Mouse (Mus musculus): ENCODE results near the gene Peli2. TPM values are rescaled to one million over a fixed set of nuclear protein-coding genes. Genes with fewer than 3 reads are reported as not detected.

Gene Peli2
- polyA plus RNA-seq, 1 experiment = 8.8 TPM

DNA sequence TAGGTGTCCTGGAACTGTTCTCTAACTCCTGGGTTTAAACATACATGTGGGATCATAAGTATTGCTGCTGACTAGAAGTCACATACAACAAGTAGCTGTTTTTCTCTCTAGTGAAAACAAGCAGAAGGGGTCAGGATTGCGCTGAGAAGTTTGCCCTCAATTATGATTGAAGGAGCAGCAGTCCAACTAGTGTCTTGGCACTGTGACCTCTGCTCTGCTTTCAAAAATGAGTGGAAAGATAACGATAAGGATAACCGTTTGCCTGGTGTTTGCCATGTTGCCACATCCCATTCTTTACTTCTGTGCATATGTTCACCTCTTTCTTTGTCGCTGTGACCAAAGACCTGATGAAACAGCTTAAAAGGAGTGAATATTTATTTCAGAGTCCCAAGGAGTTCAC, 167.0 kb downstream of the Peli2 start:
- Histone ChIP-seq H3K4me1 (ENCODE audit: control insufficient read depth, insufficient read depth, low read length) (no peaks in the 10 kb centered on the region), H3K4me3 (replicated peaks; ENCODE audit: control insufficient read depth, low read depth, low read length) (no peak overlapping the region), H3K27ac (ENCODE audit: control insufficient read depth, insufficient read depth, low read depth, low read length, poor library complexity) (no peak overlapping the region)
- TF ChIP-seq POLR2A (IDR thresholded peaks at IDR 0.05; ENCODE audit: borderline replicate concordance, control insufficient read depth, low read depth, low read length) (no peak), CTCF (IDR thresholded peaks at IDR 0.05; ENCODE audit: control insufficient read depth, insufficient read depth, low read length) (no peak)
- WGBS = 82% methylated on average over 4 of the region's 4 CpGs

GRCm38 (mm10) chr14:48288600-48288999, 168.0 kb downstream of the Peli2 start:
- H3K4me3 ChIP-seq (replicated peaks; ENCODE audit: control insufficient read depth, low read depth, low read length) = no peak overlapping the region
- no peak for TF ChIP-seq POLR2A (IDR thresholded peaks at IDR 0.05; ENCODE audit: borderline replicate concordance, control insufficient read depth, low read depth, low read length)
- TF ChIP-seq CTCF (IDR thresholded peaks at IDR 0.05; ENCODE audit: control insufficient read depth, insufficient read depth, low read length) = no peak
- H3K27ac ChIP-seq (ENCODE audit: control insufficient read depth, insufficient read depth, low read depth, low read length, poor library complexity) = no peak overlapping the region
- WGBS = 71% methylated on average over 2 of the region's 2 CpGs
- H3K4me1 ChIP-seq (ENCODE audit: control insufficient read depth, insufficient read depth, low read length) = no peaks in the 10 kb centered on the region

GRCm38 (mm10) chr14:48289602-48290599, 169.3 kb downstream of the Peli2 start:
- TF ChIP-seq CTCF (IDR thresholded peaks at IDR 0.05; ENCODE audit: control insufficient read depth, insufficient read depth, low read length) (no peak), POLR2A (IDR thresholded peaks at IDR 0.05; ENCODE audit: borderline replicate concordance, control insufficient read depth, low read depth, low read length) (no peak)
- no peak overlapping the region for H3K4me3 ChIP-seq (replicated peaks; ENCODE audit: control insufficient read depth, low read depth, low read length)
- no peaks in the 10 kb centered on the region for H3K4me1 ChIP-seq (ENCODE audit: control insufficient read depth, insufficient read depth, low read length)
- WGBS = 70% methylated on average over 10 of the region's 10 CpGs
- H3K27ac ChIP-seq (ENCODE audit: control insufficient read depth, insufficient read depth, low read depth, low read length, poor library complexity) = no peak overlapping the region

- no peak for TF ChIP-seq POLR2A (IDR thresholded peaks at IDR 0.05; ENCODE audit: borderline replicate concordance, control insufficient read depth, low read depth, low read length)
- TF ChIP-seq CTCF (IDR thresholded peaks at IDR 0.05; ENCODE audit: control insufficient read depth, insufficient read depth, low read length) = no peak
- Histone ChIP-seq H3K4me1 (ENCODE audit: control insufficient read depth, insufficient read depth, low read length) (no peaks in the 10 kb centered on the region; the same call in 1 of the 2 replicates), H3K27ac (ENCODE audit: control insufficient read depth, insufficient read depth, low read depth, low read length, poor library complexity) (no peak overlapping the region), H3K4me3 (replicated peaks; ENCODE audit: control insufficient read depth, low read depth, low read length) (no peak overlapping the region)
- 83% methylated on average over 7 of the region's 7 CpGs for WGBS
These were observed 172.9 kb downstream of the Peli2 start for GRCm38 (mm10) chr14:48293498-48293897.

DNA sequence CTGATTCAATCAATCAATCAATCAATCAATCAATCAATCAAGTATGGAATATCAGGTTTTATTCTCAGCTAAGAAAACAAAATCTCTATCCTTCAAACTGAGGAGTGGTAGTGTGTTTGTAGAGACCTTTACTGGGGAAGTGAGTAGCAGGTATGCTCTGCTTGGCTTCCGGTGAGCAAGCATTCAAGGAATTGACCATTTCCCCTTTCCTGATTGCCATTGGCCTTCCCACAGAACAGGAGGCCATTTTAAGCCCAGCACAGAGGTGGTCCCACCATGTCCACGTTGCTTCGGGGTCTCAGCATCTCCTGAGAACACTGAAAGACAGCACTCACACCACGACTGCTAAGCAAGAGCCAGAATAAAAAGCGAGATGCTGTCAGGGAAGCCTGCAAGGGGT, 174.8 kb downstream of the Peli2 start:
- no peak overlapping the region for H3K4me3 ChIP-seq (replicated peaks; ENCODE audit: control insufficient read depth, low read depth, low read length)
- no peaks in the 10 kb centered on the region; the same call in 1 of the 2 replicates for H3K4me1 ChIP-seq (ENCODE audit: control insufficient read depth, insufficient read depth, low read length)
- no peak for TF ChIP-seq CTCF (IDR thresholded peaks at IDR 0.05; ENCODE audit: control insufficient read depth, insufficient read depth, low read length)
- no peak for TF ChIP-seq POLR2A (IDR thresholded peaks at IDR 0.05; ENCODE audit: borderline replicate concordance, control insufficient read depth, low read depth, low read length)
- WGBS = 3% methylated on average over 5 of the region's 5 CpGs
- H3K27ac ChIP-seq (ENCODE audit: control insufficient read depth, insufficient read depth, low read depth, low read length, poor library complexity) = no peak overlapping the region

DNA sequence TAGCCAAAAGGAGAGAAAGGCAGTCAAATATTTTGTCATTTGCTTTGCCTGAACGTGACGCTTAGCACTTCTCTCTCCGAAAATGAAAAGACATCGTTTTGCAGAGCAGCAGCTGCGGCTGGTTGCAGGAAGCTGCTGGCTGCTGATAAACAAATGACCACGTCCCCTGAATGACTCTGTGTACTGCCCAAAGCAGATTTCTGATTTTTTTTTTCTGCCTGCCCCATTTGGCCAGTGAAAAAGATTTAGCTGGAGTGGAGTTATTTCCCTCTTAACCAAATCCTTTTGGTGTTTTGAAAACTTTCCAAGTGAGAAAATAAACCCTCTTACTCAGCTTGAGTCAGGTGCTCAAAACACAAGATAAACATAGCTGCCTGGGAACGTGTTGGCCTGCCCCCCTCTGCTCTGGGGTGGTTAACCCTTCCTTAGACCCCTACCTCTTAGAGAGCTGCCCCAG, 175.2 kb downstream of the Peli2 start:
- Histone ChIP-seq H3K4me3 (replicated peaks; ENCODE audit: control insufficient read depth, low read depth, low read length) (no peak overlapping the region), H3K27ac (ENCODE audit: control insufficient read depth, insufficient read depth, low read depth, low read length, poor library complexity) (no peak overlapping the region), H3K4me1 (ENCODE audit: control insufficient read depth, insufficient read depth, low read length) (no peaks in the 10 kb centered on the region; the same call in 1 of the 2 replicates)
- TF ChIP-seq POLR2A (IDR thresholded peaks at IDR 0.05; ENCODE audit: borderline replicate concordance, control insufficient read depth, low read depth, low read length) (no peak), CTCF (IDR thresholded peaks at IDR 0.05; ENCODE audit: control insufficient read depth, insufficient read depth, low read length) (no peak)
- WGBS = under 1% methylated on average over 7 of the region's 7 CpGs

DNA sequence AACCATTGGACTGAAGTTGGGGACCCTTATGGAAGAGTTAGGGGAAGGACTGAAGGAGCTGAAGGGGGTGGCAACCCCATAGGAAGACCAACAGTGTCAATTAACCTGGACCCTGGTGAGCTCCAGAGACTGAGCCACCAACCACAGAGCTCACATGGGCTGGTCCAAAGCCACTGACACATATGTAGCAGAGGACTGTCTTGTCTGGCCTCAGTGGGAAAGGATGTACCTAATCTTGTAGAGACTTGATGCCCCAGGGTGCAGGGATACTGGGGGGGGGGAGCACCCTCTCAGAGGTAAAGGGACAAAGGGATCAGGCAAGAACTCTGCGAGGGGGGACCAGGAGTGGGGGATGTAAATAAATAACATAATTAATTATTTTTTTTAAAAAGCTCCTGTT, 176.2 kb downstream of the Peli2 start:
- WGBS = 74% methylated on average over 1 of the region's 1 CpGs
- H3K4me1 ChIP-seq (ENCODE audit: control insufficient read depth, insufficient read depth, low read length) = no peaks in the 10 kb centered on the region; the same call in 1 of the 2 replicates
- H3K4me3 ChIP-seq (replicated peaks; ENCODE audit: control insufficient read depth, low read depth, low read length) = no peak overlapping the region
- H3K27ac ChIP-seq (ENCODE audit: control insufficient read depth, insufficient read depth, low read depth, low read length, poor library complexity) = no peak overlapping the region
- no peak for TF ChIP-seq POLR2A (IDR thresholded peaks at IDR 0.05; ENCODE audit: borderline replicate concordance, control insufficient read depth, low read depth, low read length)
- TF ChIP-seq CTCF (IDR thresholded peaks at IDR 0.05; ENCODE audit: control insufficient read depth, insufficient read depth, low read length) = no peak

DNA sequence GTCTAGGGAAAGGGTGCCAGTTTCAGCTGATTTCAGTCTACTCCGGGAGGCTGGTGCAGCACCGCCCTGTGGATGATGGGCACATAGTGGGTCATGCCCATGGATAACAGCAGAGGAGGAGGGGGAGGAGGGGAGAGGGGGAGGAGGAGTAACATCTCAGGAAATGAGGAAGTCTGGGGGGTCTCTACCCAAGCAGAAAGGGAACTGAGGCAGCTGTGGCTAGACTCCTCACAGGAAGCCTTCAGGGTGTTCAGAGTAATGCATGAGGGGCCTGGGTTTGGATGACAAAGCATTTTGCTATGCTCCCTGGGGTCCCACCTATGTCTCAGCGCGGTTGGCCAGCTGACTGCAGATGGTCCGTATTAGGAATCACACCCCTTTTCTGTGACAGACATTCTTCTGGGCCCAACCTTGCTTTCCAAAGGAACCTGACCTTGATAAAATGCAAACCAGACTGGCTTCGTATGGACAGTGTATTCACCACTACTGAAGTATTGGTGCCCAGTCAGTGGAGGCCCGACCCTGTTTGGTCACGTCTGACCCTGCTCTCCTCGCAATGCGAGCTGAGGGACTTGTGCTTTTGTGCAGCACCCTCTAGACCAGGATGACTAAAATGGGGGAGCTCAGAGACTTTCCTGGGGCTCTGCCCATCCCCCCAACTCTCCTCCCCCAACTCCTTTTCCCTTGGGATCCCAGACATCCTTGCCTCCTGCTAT, 182.0 kb downstream of the Peli2 start:
- 31% methylated on average over 10 of the region's 10 CpGs for WGBS
- Histone ChIP-seq H3K4me1 (ENCODE audit: control insufficient read depth, insufficient read depth, low read length) (no peaks in the 10 kb centered on the region), H3K27ac (ENCODE audit: control insufficient read depth, insufficient read depth, low read depth, low read length, poor library complexity) (no peak overlapping the region), H3K4me3 (replicated peaks; ENCODE audit: control insufficient read depth, low read depth, low read length) (no peak overlapping the region)
- no peak for TF ChIP-seq CTCF (IDR thresholded peaks at IDR 0.05; ENCODE audit: control insufficient read depth, insufficient read depth, low read length)
- TF ChIP-seq POLR2A (IDR thresholded peaks at IDR 0.05; ENCODE audit: borderline replicate concordance, control insufficient read depth, low read depth, low read length) = no peak

All from bone marrow, adult 2 months (tissue).